Mouse (Mus musculus) bone marrow macrophage, adult 2 months (primary cell): ENCODE measurements around the gene Snx18. TPM values are rescaled to one million over a fixed set of nuclear protein-coding genes. Genes with fewer than 3 reads are reported as not detected.

ENCODE experiments used
- H3K27ac ChIP-seq: 2 replicates; pipeline ENCODE4 v1.5.1; 2012; ENCODE audit warnings: low read depth, low read length; ENCODE audit not compliant: insufficient read depth
- H3K4me1 ChIP-seq: 2 replicates; pipeline ENCODE4 v1.6.1; 2012; ENCODE audit warnings: low read length; ENCODE audit not compliant: control insufficient read depth, insufficient read depth
- H3K4me3 ChIP-seq: 2 replicates; pipeline ENCODE4 v1.5.1; 2012; ENCODE audit warnings: mild to moderate bottlenecking, low read length, moderate library complexity; ENCODE audit not compliant: insufficient read depth
- CTCF ChIP-seq: IDR thresholded peaks from 2 replicates; pipeline ENCODE4 v1.5.1; 2012; ENCODE audit warnings: low read depth, mild to moderate bottlenecking, low read length, moderate library complexity
- POLR2A ChIP-seq: IDR thresholded peaks from 2 replicates; pipeline ENCODE4 v1.6.1; 2012; ENCODE audit warnings: mild to moderate bottlenecking, low read depth, low read length, borderline replicate concordance
- polyA plus RNA-seq: library from polyadenylated mRNA; stranded (reverse); fragments of >200 nt; gene quantifications from 2 replicates; pipeline ENCODE4 v1.2.4, GENCODE M21; 2012; ENCODE audit not compliant: missing spikeins, insufficient read depth, insufficient read length

Gene Snx18
- 27.1 and 29.8 TPM in 2 replicates for polyA plus RNA-seq

- TF ChIP-seq CTCF = peak; percentile 69
- TF ChIP-seq POLR2A = no peak
- peaks cover 12% of the 10 kb centered on the region for H3K4me1 ChIP-seq
- peak within 1 kb of the TSS; percentile 83 for H3K4me3 ChIP-seq
- peak within 1 kb of the TSS; percentile 80 for H3K27ac ChIP-seq
These were observed at the start of gene Snx18 for GRCm38 (mm10) chr13:113617891-113618823. Snx18 (minus strand) TSS chr13:113618564.

- H3K4me1 ChIP-seq = no peaks in the 10 kb centered on the region
- no peak for TF ChIP-seq POLR2A
- no peak for TF ChIP-seq CTCF
These were observed 45.5 kb upstream of the Snx18 start for GRCm38 (mm10) chr13:113663883-113664282.

GRCm38 (mm10) chr13:113663151-113663779 lies 44.9 kb upstream of the Snx18 start, which contains the start of gene Hspb3:
Hspb3 (minus strand) TSS chr13:113663676.
- Histone ChIP-seq H3K4me3 (no peak within 1 kb of the TSS), H3K27ac (no peak within 1 kb of the TSS), H3K4me1 (no peaks in the 10 kb centered on the region)
- no peak for TF ChIP-seq CTCF
- no peak for TF ChIP-seq POLR2A

More at GRCm38 (mm10) chr13:113663883-113664282, 45.5 kb upstream of the Snx18 start:
- Histone ChIP-seq H3K27ac (no peak overlapping the region), H3K4me3 (no peak overlapping the region)

- TF ChIP-seq POLR2A = no peak
- no peak for TF ChIP-seq CTCF
- Histone ChIP-seq H3K27ac (no peak overlapping the region), H3K4me3 (no peak overlapping the region), H3K4me1 (no peaks in the 10 kb centered on the region)
These were observed 43.5 kb upstream of the Snx18 start for GRCm38 (mm10) chr13:113661826-113662271.

- no peaks in the 10 kb centered on the region for H3K4me1 ChIP-seq
- no peak overlapping the region for H3K27ac ChIP-seq
- TF ChIP-seq POLR2A = no peak
- no peak for TF ChIP-seq CTCF
- H3K4me3 ChIP-seq = no peak overlapping the region
These were observed 42.4 kb upstream of the Snx18 start for GRCm38 (mm10) chr13:113660576-113661310.

GRCm38 (mm10) chr13:113657204-113657603 lies 38.8 kb upstream of the Snx18 start:
- TF ChIP-seq CTCF (no peak), POLR2A (no peak)
- Histone ChIP-seq H3K4me3 (no peak overlapping the region), H3K27ac (no peak overlapping the region), H3K4me1 (no peaks in the 10 kb centered on the region)

DNA sequence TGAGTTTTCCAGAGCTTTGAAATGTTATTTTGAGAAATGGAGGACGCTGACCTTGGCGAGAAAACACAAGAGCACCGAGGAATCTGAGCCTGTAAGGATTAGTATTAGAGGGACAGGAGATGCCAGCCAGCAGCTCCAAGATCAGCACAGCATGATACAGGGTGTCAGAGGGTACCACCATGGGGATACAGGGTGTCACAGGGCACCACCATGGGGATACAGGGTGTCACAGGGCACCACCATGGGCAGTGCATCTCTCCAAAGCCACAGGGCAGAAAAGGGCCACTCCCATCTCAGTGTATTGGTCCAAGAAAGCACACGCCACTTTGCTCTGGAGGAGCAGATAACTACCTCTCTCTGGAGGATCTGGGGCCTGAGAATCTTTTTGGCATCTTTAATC lies 38.3 kb upstream of the Snx18 start:
- Histone ChIP-seq H3K4me1 (no peaks in the 10 kb centered on the region), H3K4me3 (no peak overlapping the region), H3K27ac (no peak overlapping the region)
- TF ChIP-seq POLR2A (no peak), CTCF (no peak)

DNA sequence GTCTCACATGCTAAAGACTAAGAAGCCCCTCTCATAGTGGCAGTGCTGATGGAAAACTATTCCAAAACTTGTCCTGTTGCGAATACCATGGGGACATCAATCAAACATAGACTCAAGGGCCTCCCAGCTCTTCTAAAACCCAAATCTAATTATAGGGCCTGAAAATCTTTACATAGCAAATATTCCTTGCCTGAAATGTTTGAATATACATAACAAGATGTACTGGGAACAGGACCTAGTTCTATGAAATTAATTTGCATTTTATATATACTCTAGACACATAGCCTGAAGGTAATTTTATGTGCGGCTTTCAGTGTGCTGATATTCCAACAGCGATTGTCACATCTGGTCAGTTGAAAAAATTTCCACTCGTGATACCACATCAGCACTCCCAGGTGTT lies 37.1 kb upstream of the Snx18 start:
- no peak for TF ChIP-seq CTCF
- TF ChIP-seq POLR2A = no peak
- Histone ChIP-seq H3K4me3 (no peak overlapping the region), H3K4me1 (no peaks in the 10 kb centered on the region), H3K27ac (no peak overlapping the region)

DNA sequence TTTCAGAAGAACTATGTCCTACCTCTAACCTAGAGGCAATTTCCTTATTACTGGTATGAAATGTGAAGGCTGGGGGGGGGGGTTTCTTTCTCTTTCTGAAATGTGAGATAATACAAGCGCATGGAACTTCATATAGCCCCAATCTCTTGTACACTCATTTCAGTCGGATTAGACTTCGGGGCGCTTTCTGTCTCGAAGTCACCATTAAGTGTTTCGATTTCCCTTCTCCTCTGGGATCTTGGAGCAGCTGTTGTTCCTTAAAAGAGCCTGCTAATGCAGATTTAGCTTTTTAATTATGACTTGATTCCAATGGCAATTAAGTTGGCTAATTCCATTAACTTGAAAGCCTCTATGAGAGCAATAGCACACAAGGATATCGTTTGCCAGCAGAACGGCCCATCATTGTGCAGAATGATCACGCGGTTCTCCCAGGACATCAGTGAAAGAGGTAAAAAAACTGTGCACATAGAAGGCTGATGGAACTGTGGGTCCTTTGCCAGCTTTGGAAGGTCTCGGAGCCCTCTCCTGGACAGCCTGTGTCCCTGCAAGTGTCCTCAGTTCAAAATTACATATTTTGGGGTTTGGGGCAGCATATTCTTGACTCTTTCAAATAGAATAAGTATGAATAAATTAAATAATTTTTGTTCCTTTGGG lies 22.7 kb upstream of the Snx18 start:
- TF ChIP-seq CTCF (no peak), POLR2A (no peak)
- Histone ChIP-seq H3K4me3 (no peak overlapping the region), H3K27ac (no peak overlapping the region), H3K4me1 (peaks cover 4% of the 10 kb centered on the region)
